Mouse (Mus musculus): Measurements from ENCODE around the gene Ncam1. TPM values are rescaled to one million over a fixed set of nuclear protein-coding genes. Genes with fewer than 3 reads are reported as not detected.

The Ncam1 gene
- polyA plus RNA-seq, 1 experiment = 0.64 TPM

DNA sequence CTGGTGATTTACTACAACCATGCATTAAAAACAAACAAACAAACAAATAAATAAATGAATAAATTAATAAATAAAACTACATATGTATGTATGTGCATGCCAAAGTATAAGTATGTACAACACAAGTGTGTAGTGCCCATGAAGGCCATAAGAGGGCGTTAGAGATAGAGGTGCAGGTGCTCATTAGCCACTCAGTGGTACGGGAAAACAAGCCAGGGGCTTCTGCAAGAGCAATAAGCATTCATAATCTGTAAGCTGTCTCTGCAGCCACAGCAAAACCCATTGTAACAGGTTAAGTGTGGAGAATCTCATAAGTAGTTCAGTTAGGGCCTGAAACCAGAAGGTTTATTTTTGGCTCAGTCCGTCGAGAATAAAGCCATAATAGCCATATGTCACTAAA lies 41.1 kb downstream of the Ncam1 start:
- H3K36me3 ChIP-seq (ENCODE audit: control insufficient read depth, insufficient read depth, low read length) = no peaks in the 10 kb centered on the region
- no peak overlapping the region for H3K27ac ChIP-seq (ENCODE audit: insufficient read depth, low read length)
- no peak overlapping the region for H3K4me3 ChIP-seq (ENCODE audit: extremely low read depth, insufficient read depth, insufficient read length)
- no peak for DNase-seq (ENCODE audit: low read depth in 1 of 2, low spot score in 2 of 2)
- TF ChIP-seq CTCF (IDR thresholded peaks at IDR 0.05; ENCODE audit: extremely low read depth, insufficient read depth, insufficient read length, insufficient replicate concordance) = no peak
- TF ChIP-seq POLR2A (IDR thresholded peaks at IDR 0.05; ENCODE audit: low read depth, low read length) = no peak
- 86% methylated on average over 4 of the region's 4 CpGs for WGBS
- H3K27me3 ChIP-seq (ENCODE audit: control insufficient read depth, insufficient read depth, low read length) = no peaks in the 10 kb centered on the region
- no peaks in the 10 kb centered on the region for H3K4me1 ChIP-seq (ENCODE audit: control insufficient read depth, insufficient read depth, insufficient read length)

GRCm38 (mm10) chr9:49756725-49757124 lies 42.0 kb downstream of the Ncam1 start:
- Histone ChIP-seq H3K4me1 (ENCODE audit: control insufficient read depth, insufficient read depth, insufficient read length) (no peaks in the 10 kb centered on the region), H3K36me3 (ENCODE audit: control insufficient read depth, insufficient read depth, low read length) (no peaks in the 10 kb centered on the region), H3K27ac (ENCODE audit: insufficient read depth, low read length) (no peak overlapping the region), H3K4me3 (ENCODE audit: extremely low read depth, insufficient read depth, insufficient read length) (no peak overlapping the region), H3K27me3 (ENCODE audit: control insufficient read depth, insufficient read depth, low read length) (no peaks in the 10 kb centered on the region)
- TF ChIP-seq POLR2A (IDR thresholded peaks at IDR 0.05; ENCODE audit: low read depth, low read length) = no peak
- TF ChIP-seq CTCF (IDR thresholded peaks at IDR 0.05; ENCODE audit: extremely low read depth, insufficient read depth, insufficient read length, insufficient replicate concordance) = no peak
- WGBS = 96% methylated on average over 4 of the region's 4 CpGs
- DNase-seq (ENCODE audit: low read depth in 1 of 2, low spot score in 2 of 2) = no peak

DNA sequence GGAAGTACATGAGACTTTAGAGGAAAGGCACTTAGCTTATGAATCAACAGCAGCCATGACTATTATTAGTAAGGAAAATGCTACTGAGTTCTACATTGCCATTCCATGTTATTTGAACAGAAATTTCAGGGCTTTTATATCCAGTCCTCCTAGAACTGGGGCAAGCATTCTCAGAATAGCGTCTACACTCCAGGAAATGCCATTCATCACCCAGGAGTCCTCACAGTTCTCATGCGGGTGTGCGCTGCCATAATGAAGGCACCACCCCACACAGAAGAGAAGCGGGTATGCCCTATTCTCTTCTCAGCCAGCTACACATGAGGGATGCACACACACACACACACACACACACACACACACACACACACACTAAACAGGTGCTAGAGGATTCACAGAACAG lies 43.5 kb downstream of the Ncam1 start:
- no peak overlapping the region for H3K4me3 ChIP-seq (ENCODE audit: extremely low read depth, insufficient read depth, insufficient read length)
- no peaks in the 10 kb centered on the region for H3K4me1 ChIP-seq (ENCODE audit: control insufficient read depth, insufficient read depth, insufficient read length)
- no peaks in the 10 kb centered on the region for H3K27me3 ChIP-seq (ENCODE audit: control insufficient read depth, insufficient read depth, low read length)
- no peak for TF ChIP-seq POLR2A (IDR thresholded peaks at IDR 0.05; ENCODE audit: low read depth, low read length)
- no peaks in the 10 kb centered on the region for H3K36me3 ChIP-seq (ENCODE audit: control insufficient read depth, insufficient read depth, low read length)
- WGBS = 66% methylated on average over 4 of the region's 4 CpGs
- no peak overlapping the region for H3K27ac ChIP-seq (ENCODE audit: insufficient read depth, low read length)
- no peak for DNase-seq (ENCODE audit: low read depth in 1 of 2, low spot score in 2 of 2)

- DNase-seq (ENCODE audit: low read depth in 1 of 2, low spot score in 2 of 2) = no peak
- TF ChIP-seq POLR2A (IDR thresholded peaks at IDR 0.05; ENCODE audit: low read depth, low read length) (no peak), CTCF (IDR thresholded peaks at IDR 0.05; ENCODE audit: extremely low read depth, insufficient read depth, insufficient read length, insufficient replicate concordance) (no peak)
- H3K27ac ChIP-seq (ENCODE audit: insufficient read depth, low read length) = no peak overlapping the region
- no peaks in the 10 kb centered on the region for H3K36me3 ChIP-seq (ENCODE audit: control insufficient read depth, insufficient read depth, low read length)
- H3K4me3 ChIP-seq (ENCODE audit: extremely low read depth, insufficient read depth, insufficient read length) = no peak overlapping the region
- no peaks in the 10 kb centered on the region for H3K27me3 ChIP-seq (ENCODE audit: control insufficient read depth, insufficient read depth, low read length)
- no peaks in the 10 kb centered on the region for H3K4me1 ChIP-seq (ENCODE audit: control insufficient read depth, insufficient read depth, insufficient read length)
- 77% methylated on average over 6 of the region's 6 CpGs for WGBS
These were observed 47.3 kb downstream of the Ncam1 start for GRCm38 (mm10) chr9:49751466-49751865.

- TF ChIP-seq POLR2A (IDR thresholded peaks at IDR 0.05; ENCODE audit: low read depth, low read length) = no peak
- no peak for TF ChIP-seq CTCF (IDR thresholded peaks at IDR 0.05; ENCODE audit: extremely low read depth, insufficient read depth, insufficient read length, insufficient replicate concordance)
- H3K36me3 ChIP-seq (ENCODE audit: control insufficient read depth, insufficient read depth, low read length) = no peaks in the 10 kb centered on the region
- no peaks in the 10 kb centered on the region for H3K4me1 ChIP-seq (ENCODE audit: control insufficient read depth, insufficient read depth, insufficient read length)
- H3K27me3 ChIP-seq (ENCODE audit: control insufficient read depth, insufficient read depth, low read length) = no peaks in the 10 kb centered on the region
- no peak overlapping the region for H3K4me3 ChIP-seq (ENCODE audit: extremely low read depth, insufficient read depth, insufficient read length)
- no peak for DNase-seq (ENCODE audit: low read depth in 1 of 2, low spot score in 2 of 2)
- WGBS = 86% methylated on average over 2 of the region's 2 CpGs
- H3K27ac ChIP-seq (ENCODE audit: insufficient read depth, low read length) = no peak overlapping the region
These were observed 52.5 kb downstream of the Ncam1 start for GRCm38 (mm10) chr9:49746176-49746575.

GRCm38 (mm10) chr9:49745696-49746095 lies 53.0 kb downstream of the Ncam1 start:
- DNase-seq (ENCODE audit: low read depth in 1 of 2, low spot score in 2 of 2) = no peak
- Histone ChIP-seq H3K36me3 (ENCODE audit: control insufficient read depth, insufficient read depth, low read length) (no peaks in the 10 kb centered on the region), H3K4me3 (ENCODE audit: extremely low read depth, insufficient read depth, insufficient read length) (no peak overlapping the region), H3K4me1 (ENCODE audit: control insufficient read depth, insufficient read depth, insufficient read length) (no peaks in the 10 kb centered on the region), H3K27ac (ENCODE audit: insufficient read depth, low read length) (no peak overlapping the region), H3K27me3 (ENCODE audit: control insufficient read depth, insufficient read depth, low read length) (no peaks in the 10 kb centered on the region)
- TF ChIP-seq POLR2A (IDR thresholded peaks at IDR 0.05; ENCODE audit: low read depth, low read length) (no peak), CTCF (IDR thresholded peaks at IDR 0.05; ENCODE audit: extremely low read depth, insufficient read depth, insufficient read length, insufficient replicate concordance) (no peak)
- WGBS = 66% methylated on average over 4 of the region's 4 CpGs

DNA sequence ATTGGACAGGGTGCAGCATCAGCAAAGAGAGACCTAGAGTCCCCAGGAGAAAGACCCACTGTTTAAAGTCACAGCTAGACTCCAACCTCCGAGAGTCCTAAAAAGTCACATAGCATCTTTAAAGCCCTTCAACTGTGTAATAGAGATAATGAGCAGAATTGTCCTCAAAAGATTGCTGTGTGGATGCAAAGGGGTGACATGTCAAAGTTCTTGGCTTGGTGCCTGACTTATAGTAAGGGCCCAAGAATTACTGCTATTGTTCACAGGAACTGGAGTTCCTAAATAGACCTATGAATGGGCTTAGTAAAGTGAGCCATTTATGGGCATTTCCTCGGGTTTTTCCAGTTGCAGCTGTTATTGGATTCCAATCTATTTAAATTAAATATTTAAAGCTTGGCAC lies 54.4 kb downstream of the Ncam1 start:
- WGBS = 68% methylated on average over 2 of the region's 2 CpGs
- H3K4me1 ChIP-seq (ENCODE audit: control insufficient read depth, insufficient read depth, insufficient read length) = no peaks in the 10 kb centered on the region
- no peak for DNase-seq (ENCODE audit: low read depth in 1 of 2, low spot score in 2 of 2)
- no peak overlapping the region for H3K4me3 ChIP-seq (ENCODE audit: extremely low read depth, insufficient read depth, insufficient read length)
- H3K27ac ChIP-seq (ENCODE audit: insufficient read depth, low read length) = no peak overlapping the region
- TF ChIP-seq POLR2A (IDR thresholded peaks at IDR 0.05; ENCODE audit: low read depth, low read length) (no peak), CTCF (IDR thresholded peaks at IDR 0.05; ENCODE audit: extremely low read depth, insufficient read depth, insufficient read length, insufficient replicate concordance) (no peak)
- no peaks in the 10 kb centered on the region for H3K27me3 ChIP-seq (ENCODE audit: control insufficient read depth, insufficient read depth, low read length)
- no peaks in the 10 kb centered on the region for H3K36me3 ChIP-seq (ENCODE audit: control insufficient read depth, insufficient read depth, low read length)

All from spleen, adult 2 months (tissue).